Mouse (Mus musculus) neural tube, embryonic 11.5 days (tissue): ENCODE data around the gene Phactr3. TPM values are rescaled to one million over a fixed set of nuclear protein-coding genes. Genes with fewer than 3 reads are reported as not detected.

ENCODE experiments used
- ATAC-seq: fragments of 200-750 bp; cut with Nextera tagmentation; 2 replicates; pipeline ENCODE4 v1.8.0; 2017; ENCODE audit warnings: moderate number of reproducible peaks, mild to moderate bottlenecking, moderate TSS enrichment, moderate library complexity; ENCODE audit not compliant: insufficient read depth, low FRiP score, low TSS enrichment
- DNase-seq: peaks from one replicate; pipeline ENCODE4 v3.0.0-alpha.2; 2015; ENCODE audit warnings: low spot score
- H3K27ac ChIP-seq: fragments of 300-500 bp; sonication (generic); 2 replicates; pipeline ENCODE4 v1.5.1; 2014; ENCODE audit warnings: low read depth, mild to moderate bottlenecking, low read length
- H3K27me3 ChIP-seq: fragments of 300-500 bp; sonication (generic); 2 replicates; pipeline ENCODE4 v1.6.1; 2014; ENCODE audit warnings: mild to moderate bottlenecking, low read length, mixed read lengths; ENCODE audit not compliant: control insufficient read depth, insufficient read depth
- H3K36me3 ChIP-seq: fragments of 300-500 bp; sonication (generic); 2 replicates; pipeline ENCODE4 v1.6.1; 2014; ENCODE audit warnings: mild to moderate bottlenecking, low read length, moderate library complexity, mixed read lengths; ENCODE audit not compliant: control insufficient read depth, insufficient read depth
- H3K4me1 ChIP-seq: fragments of 300-500 bp; sonication (generic); 2 replicates; pipeline ENCODE4 v1.6.1; 2014; ENCODE audit warnings: low read length, mixed read lengths; ENCODE audit not compliant: control insufficient read depth, insufficient read depth
- H3K4me2 ChIP-seq: fragments of 300-500 bp; sonication (generic); 2 replicates; pipeline ENCODE4 v1.6.1; 2014; ENCODE audit warnings: low read depth, mild to moderate bottlenecking, moderate library complexity
- H3K4me3 ChIP-seq: fragments of 300-500 bp; sonication (generic); 2 replicates; pipeline ENCODE4 v1.5.1; 2014; ENCODE audit warnings: low read depth, low read length
- H3K9ac ChIP-seq: fragments of 300-500 bp; sonication (generic); 2 replicates; pipeline ENCODE4 v1.6.1; 2014; ENCODE audit warnings: mild to moderate bottlenecking, low read length
- H3K9me3 ChIP-seq: fragments of 300-500 bp; sonication (generic); 2 replicates; pipeline ENCODE4 v1.6.1; 2016; ENCODE audit warnings: low read length; ENCODE audit not compliant: control insufficient read depth
- WGBS: fragments of 180-500 bp; shearing (Covaris S2); extraction: QIAGEN DNeasy Blood & Tissue Kit; methylation state at CpG from one replicate; pipeline ENCODE4 v1.1.7; 2014; 5-methylcytosine and 5-hydroxymethylcytosine counted together
- polyA plus RNA-seq: library from polyadenylated mRNA; unstranded; fragments of >200 nt; fragmentation: Nextera tagmentation; extraction: Ambion mirVana; gene quantifications from 2 replicates; pipeline ENCODE4 v1.2.1, GENCODE M21; 2014

Phactr3 gene
- polyA plus RNA-seq, 1 experiment from 2014 or later: 14.7 TPM

DNA sequence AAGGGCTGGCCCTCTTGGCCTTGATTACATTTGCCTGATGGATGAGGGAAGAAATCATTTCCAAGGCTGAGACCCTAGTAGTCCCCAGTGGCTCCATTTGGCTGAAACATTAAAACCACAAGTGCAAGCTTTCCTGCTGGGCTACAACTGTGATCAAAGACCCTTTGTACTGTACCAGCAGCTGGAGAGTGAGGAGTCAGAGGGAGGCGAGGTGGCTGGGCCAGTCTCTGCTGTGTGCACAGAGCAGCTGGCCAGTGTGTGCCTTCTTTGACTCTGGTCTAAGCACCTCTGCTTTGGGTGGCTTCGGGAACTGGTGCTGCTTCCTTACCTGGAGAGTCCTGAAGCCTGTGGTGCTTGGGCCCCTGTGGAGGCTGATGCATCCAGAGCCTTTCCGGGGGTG, 122.6 kb downstream of the Phactr3 start:
- ATAC-seq (peak; percentile 43; the same call in 1 of the 2 replicates), DNase-seq (peak; percentile 40)
- no peak overlapping the region for H3K4me3 ChIP-seq
- H3K4me2 ChIP-seq: no peak overlapping the region
- H3K9me3 ChIP-seq: no peaks in the 10 kb centered on the region
- 33% methylated on average over 3 of the region's 3 CpGs for WGBS
- no peak overlapping the region for H3K9ac ChIP-seq
- 0 out of 2 replicates have a peak, but pooled peaks cover 4% of the 10 kb centered on the region for H3K4me1 ChIP-seq
- no peaks in the 10 kb centered on the region for H3K27me3 ChIP-seq
- H3K36me3 ChIP-seq: no peaks in the 10 kb centered on the region
- no peak overlapping the region for H3K27ac ChIP-seq

DNA sequence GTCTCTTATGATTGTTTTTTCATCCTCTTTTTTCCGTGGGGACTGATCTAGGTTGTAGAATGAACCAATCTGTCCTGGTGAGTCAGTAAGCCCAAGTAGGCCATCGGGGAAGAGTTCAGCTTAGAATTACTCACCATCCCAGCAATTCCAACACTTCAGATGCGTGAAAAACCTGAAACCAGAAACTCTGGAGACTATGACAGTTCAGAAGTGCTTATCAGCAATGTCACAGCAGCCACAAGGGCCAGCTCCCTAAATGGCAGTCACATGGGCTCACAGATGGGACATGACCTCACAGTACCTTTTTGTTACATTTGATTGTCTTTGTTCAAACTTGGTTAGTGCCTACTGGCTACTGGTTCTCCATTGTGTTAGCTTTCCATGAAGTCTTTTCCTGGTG, 124.2 kb downstream of the Phactr3 start:
- Histone ChIP-seq H3K4me3 (no peak overlapping the region), H3K27me3 (no peaks in the 10 kb centered on the region), H3K27ac (no peak overlapping the region), H3K4me2 (no peak overlapping the region), H3K4me1 (0 out of 2 replicates have a peak, but pooled peaks cover 4% of the 10 kb centered on the region), H3K9ac (no peak overlapping the region), H3K9me3 (no peaks in the 10 kb centered on the region), H3K36me3 (no peaks in the 10 kb centered on the region)
- 78% methylated on average over 3 of the region's 3 CpGs for WGBS
- DNase-seq: no peak
- no peak for ATAC-seq

DNA sequence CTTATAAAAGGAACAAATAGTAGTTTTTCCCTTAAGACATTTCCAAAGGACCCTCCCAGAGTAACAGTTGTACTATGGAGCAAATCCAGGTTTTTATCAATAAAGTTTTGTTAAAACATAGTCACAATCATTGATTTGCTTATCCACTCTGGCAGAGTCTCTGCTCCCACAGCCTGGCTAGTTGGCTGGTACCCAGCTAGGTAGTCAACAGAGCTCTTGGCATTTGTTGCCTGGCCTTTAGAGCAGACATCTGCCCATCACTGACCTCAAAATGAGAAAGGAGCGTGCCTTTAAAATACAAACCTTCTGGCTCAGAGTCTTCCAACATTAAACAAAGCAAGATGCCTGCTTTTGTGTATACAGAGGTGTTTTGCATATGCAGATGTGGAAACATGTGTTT, 126.1 kb downstream of the Phactr3 start:
- Histone ChIP-seq H3K36me3 (no peaks in the 10 kb centered on the region), H3K4me2 (no peak overlapping the region), H3K4me1 (0 out of 2 replicates have a peak, but pooled peaks cover 4% of the 10 kb centered on the region), H3K27ac (no peak overlapping the region), H3K9me3 (no peaks in the 10 kb centered on the region), H3K4me3 (no peak overlapping the region), H3K27me3 (no peaks in the 10 kb centered on the region), H3K9ac (no peak overlapping the region)
- DNase-seq (no peak), ATAC-seq (no peak)
- 91% methylated on average over 1 of the region's 1 CpGs for WGBS

DNA sequence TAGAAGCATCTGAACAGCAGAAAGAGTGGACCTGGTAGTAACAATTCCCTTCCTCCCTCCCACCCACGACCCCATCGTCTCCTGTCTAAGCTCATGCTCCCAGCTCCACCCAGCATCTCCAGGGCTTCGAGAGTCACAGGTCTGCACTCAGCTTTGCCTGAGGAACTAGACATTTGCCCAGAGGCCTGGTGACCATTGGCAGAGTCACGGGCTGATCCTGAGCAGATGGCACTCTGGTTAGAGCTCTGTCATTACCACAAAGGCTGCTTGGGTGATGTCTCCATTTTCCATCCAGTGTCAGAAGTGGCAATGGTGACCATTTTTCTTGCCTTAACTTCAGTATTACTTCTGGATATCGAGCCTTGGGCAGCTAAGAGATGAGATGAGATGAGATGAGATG, 127.1 kb downstream of the Phactr3 start:
- H3K27me3 ChIP-seq: no peaks in the 10 kb centered on the region
- no peak for ATAC-seq
- no peak for DNase-seq
- 0 out of 2 replicates have a peak, but pooled peaks cover 4% of the 10 kb centered on the region for H3K4me1 ChIP-seq
- no peaks in the 10 kb centered on the region for H3K36me3 ChIP-seq
- 85% methylated on average over 5 of the region's 5 CpGs for WGBS
- H3K27ac ChIP-seq: no peak overlapping the region
- no peak overlapping the region for H3K9ac ChIP-seq
- no peak overlapping the region for H3K4me2 ChIP-seq
- no peaks in the 10 kb centered on the region for H3K9me3 ChIP-seq
- no peak overlapping the region for H3K4me3 ChIP-seq

DNA sequence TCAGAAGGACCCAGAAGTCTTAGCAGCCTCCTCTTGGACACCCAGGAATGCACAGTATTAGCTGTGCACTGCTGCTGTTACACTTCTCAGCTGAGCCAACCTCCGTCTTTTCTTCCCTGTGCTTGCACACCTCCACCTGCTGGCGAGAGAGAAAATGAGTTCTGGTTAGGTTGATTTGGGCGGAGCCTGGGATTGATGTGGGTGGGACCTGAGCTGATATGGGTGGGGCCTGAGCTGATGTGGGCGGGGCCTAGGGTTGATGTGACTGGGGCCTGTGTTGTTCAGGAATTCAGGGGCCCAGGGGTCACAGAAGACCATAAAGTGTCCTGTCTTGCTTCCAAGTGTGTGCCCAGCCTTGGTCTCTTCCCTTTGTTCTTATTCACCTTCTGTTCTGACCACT, 128.0 kb downstream of the Phactr3 start:
- 64% methylated on average over 4 of the region's 4 CpGs for WGBS
- no peak for DNase-seq
- no peak overlapping the region for H3K4me2 ChIP-seq

DNA sequence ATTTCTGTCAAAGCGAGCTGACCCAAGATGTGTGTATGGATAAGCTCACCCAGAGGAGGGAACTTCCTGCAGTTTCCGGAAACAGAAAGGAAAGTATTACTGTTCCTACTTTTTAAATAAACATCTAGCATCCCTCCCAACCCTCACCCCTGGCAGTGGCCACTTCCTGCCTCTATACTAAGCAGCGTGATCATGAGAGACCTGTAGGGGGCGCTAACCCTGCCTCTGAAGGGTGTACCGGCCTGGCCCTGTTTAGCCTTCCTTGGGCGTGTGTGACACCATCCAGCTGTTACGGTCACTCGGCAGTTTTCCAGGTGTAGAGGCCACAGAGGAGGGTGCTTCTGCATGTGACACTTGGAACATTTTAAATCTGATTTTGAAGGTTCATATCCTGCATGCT, 128.5 kb downstream of the Phactr3 start:
- WGBS: 72% methylated on average over 8 of the region's 8 CpGs
- no peak for DNase-seq
- no peak; the same call in 1 of the 2 replicates for ATAC-seq
- Histone ChIP-seq H3K4me2 (no peak overlapping the region), H3K9me3 (no peaks in the 10 kb centered on the region), H3K4me1 (no peaks in the 10 kb centered on the region), H3K27me3 (no peaks in the 10 kb centered on the region), H3K4me3 (no peak overlapping the region), H3K36me3 (no peaks in the 10 kb centered on the region), H3K9ac (no peak overlapping the region), H3K27ac (no peak overlapping the region)

More for the DNA sequence above, 128.0 kb downstream of the Phactr3 start:
- H3K9ac ChIP-seq: no peak overlapping the region
- H3K9me3 ChIP-seq: no peaks in the 10 kb centered on the region
- no peaks in the 10 kb centered on the region for H3K36me3 ChIP-seq
- ATAC-seq: no peak; the same call in 1 of the 2 replicates
- H3K4me3 ChIP-seq: no peak overlapping the region
- H3K27ac ChIP-seq: no peak overlapping the region
- no peaks in the 10 kb centered on the region for H3K27me3 ChIP-seq
- H3K4me1 ChIP-seq: no peaks in the 10 kb centered on the region

DNA sequence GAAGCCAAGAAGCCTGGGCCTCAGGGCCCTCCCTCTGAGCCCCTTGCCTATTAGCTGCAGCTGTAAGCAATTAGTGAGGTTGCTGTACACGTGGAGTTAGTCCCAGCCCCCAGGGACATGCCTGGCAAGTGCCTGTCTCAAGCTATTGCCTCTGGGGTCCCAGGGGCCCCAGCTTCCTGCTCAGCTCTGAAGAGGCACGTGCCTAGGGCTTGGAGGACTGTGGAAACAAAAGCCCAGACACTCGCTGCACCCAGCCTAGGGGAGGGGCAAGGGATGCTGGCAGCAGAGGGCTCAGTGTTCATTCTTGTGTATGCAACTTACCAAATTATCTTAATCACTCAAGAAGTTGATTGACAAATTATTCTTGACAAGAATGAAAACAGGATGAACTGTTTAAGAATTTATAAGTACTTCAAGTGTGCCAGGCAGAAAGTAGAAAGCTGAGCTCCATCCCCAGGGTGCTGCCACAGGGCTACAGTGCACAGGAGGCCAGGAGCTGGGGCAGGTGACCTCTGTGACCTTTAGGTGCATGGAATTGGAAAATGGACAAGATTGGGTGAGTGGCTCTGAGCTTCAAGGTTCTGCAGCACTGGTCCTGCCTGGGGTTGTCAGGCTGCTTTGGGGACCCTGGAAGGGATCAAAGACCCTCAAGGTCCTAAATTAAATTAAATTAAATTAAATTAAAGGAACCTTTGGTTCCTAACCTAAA, 138.5 kb downstream of the Phactr3 start:
- Histone ChIP-seq H3K4me3 (no peak overlapping the region), H3K4me1 (peaks cover 8% of the 10 kb centered on the region), H3K27me3 (no peaks in the 10 kb centered on the region), H3K27ac (no peak overlapping the region), H3K4me2 (no peak overlapping the region), H3K9me3 (no peaks in the 10 kb centered on the region), H3K36me3 (no peaks in the 10 kb centered on the region), H3K9ac (no peak overlapping the region)
- 4% methylated on average over 3 of the region's 3 CpGs for WGBS
- DNase-seq (peak; percentile 62), ATAC-seq (peak; percentile 74)

DNA sequence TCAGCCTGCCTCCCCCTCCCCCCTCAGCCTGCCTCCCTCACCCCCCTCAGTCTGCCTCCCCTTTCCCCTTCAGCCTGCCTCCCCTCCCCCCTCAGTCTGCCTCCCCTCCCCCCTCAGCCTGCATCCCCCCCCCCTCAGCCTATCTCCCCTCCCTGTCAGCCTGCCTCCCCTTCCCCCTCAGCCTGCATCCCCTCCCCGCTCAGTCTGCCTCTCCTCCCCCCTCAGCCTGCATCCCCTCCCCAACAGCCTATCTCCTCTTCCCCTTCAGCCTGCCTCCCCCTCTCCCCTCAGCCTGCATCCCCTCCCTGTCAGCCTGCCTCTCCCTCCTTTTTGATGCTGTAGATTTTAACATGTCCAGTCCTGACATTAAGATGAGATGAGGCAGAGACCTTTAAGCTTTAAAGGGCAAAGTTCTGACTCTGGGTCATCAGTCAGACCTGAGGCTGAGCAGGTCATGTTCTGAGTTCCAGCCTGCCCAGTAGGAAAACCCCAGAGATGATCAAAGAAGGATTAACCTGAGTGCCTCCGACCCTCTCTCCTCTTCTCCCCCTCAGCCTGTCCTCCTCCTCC, 139.3 kb downstream of the Phactr3 start:
- WGBS: 11% methylated on average over 1 of the region's 2 CpGs
- DNase-seq: no peak
- H3K4me3 ChIP-seq: no peak overlapping the region

DNA sequence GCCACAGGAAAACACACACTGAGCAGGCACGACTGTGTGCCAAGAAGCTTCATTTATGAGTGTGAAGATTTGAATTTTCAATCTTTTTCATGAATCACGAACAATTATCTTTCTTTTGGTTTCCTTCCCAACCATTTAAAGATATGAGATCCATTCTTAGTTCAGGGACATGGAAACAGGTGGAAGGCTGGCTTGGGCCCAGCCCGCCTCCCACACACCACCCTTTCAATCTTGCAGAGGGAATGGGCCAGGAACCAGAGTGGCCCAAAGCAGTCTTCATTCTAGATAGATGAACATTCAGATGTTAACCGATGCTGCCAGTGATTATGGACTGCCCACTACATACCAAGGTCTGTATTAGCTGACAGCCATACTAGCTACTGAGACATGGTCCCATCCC, 144.3 kb downstream of the Phactr3 start:
- DNase-seq (no peak), ATAC-seq (no peak)
- WGBS: 83% methylated on average over 4 of the region's 4 CpGs
- Histone ChIP-seq H3K27ac (no peak overlapping the region), H3K4me2 (no peak overlapping the region), H3K27me3 (no peaks in the 10 kb centered on the region), H3K9me3 (no peaks in the 10 kb centered on the region), H3K9ac (no peak overlapping the region), H3K4me3 (no peak overlapping the region), H3K4me1 (0 out of 2 replicates have a peak, but pooled peaks cover 3% of the 10 kb centered on the region), H3K36me3 (no peaks in the 10 kb centered on the region)

More for the DNA sequence above, 139.3 kb downstream of the Phactr3 start:
- no peak overlapping the region for H3K4me2 ChIP-seq
- H3K4me1 ChIP-seq: peaks cover 8% of the 10 kb centered on the region
- H3K27me3 ChIP-seq: no peaks in the 10 kb centered on the region
- ATAC-seq: no peak
- no peak overlapping the region for H3K27ac ChIP-seq
- H3K9ac ChIP-seq: no peak overlapping the region
- no peaks in the 10 kb centered on the region for H3K36me3 ChIP-seq
- no peaks in the 10 kb centered on the region for H3K9me3 ChIP-seq
